Mouse (Mus musculus): ENCODE results near the gene Tal1. TPM values are rescaled to one million over a fixed set of nuclear protein-coding genes. Genes with fewer than 3 reads are reported as not detected.

Gene Tal1
- polyA plus RNA-seq, 1 experiment from 2014 or later, result 0.78 TPM

- H3K36me3 ChIP-seq, result no peaks in the 10 kb centered on the region
- 0 out of 2 replicates have a peak, but pooled peaks have one; percentile 19 for ATAC-seq
- 40% methylated on average over 3 of the region's 3 CpGs for WGBS
- H3K4me1 ChIP-seq (replicated peaks), result peaks cover 10% of the 10 kb centered on the region; the same call in 1 of the 2 replicates
- no peaks in the 10 kb centered on the region for H3K9me3 ChIP-seq
- no peak overlapping the region for H3K27ac ChIP-seq
- no peak overlapping the region for H3K4me3 ChIP-seq (replicated peaks)
- H3K27me3 ChIP-seq (replicated peaks), result no peaks in the 10 kb centered on the region
- H3K4me2 ChIP-seq (replicated peaks), result no peak overlapping the region
- no peak overlapping the region for H3K9ac ChIP-seq
These were observed 19.1 kb downstream of the Tal1 start for GRCm38 (mm10) chr4:115075204-115075915.

GRCm38 (mm10) chr4:115078892-115079820 lies 22.9 kb downstream of the Tal1 start:
- Histone ChIP-seq H3K4me3 (replicated peaks) (no peak overlapping the region), H3K4me2 (replicated peaks) (no peak overlapping the region), H3K36me3 (no peaks in the 10 kb centered on the region), H3K27me3 (replicated peaks) (no peaks in the 10 kb centered on the region), H3K4me1 (replicated peaks) (peaks cover 10% of the 10 kb centered on the region; the same call in 1 of the 2 replicates), H3K9me3 (no peaks in the 10 kb centered on the region), H3K27ac (no peak overlapping the region), H3K9ac (no peak overlapping the region)
- WGBS, result 38% methylated on average over 10 of the region's 10 CpGs
- peak; percentile 68 for ATAC-seq

GRCm38 (mm10) chr4:115079821-115080349 lies 23.7 kb downstream of the Tal1 start:
- no peak overlapping the region for H3K4me3 ChIP-seq (replicated peaks)
- ATAC-seq, result no peak
- WGBS, result 33% methylated on average over 5 of the region's 5 CpGs

GRCm38 (mm10) chr4:115083031-115083430 lies 26.8 kb downstream of the Tal1 start:
- Histone ChIP-seq H3K4me3 (replicated peaks) (no peak overlapping the region), H3K4me1 (replicated peaks) (peaks cover 10% of the 10 kb centered on the region; the same call in 1 of the 2 replicates), H3K9ac (no peak overlapping the region), H3K36me3 (no peaks in the 10 kb centered on the region), H3K27ac (no peak overlapping the region), H3K27me3 (replicated peaks) (no peaks in the 10 kb centered on the region), H3K9me3 (no peaks in the 10 kb centered on the region), H3K4me2 (replicated peaks) (no peak overlapping the region)
- WGBS, result 87% methylated on average over 3 of the region's 3 CpGs
- no peak for ATAC-seq

More at GRCm38 (mm10) chr4:115079821-115080349, 23.7 kb downstream of the Tal1 start:
- Histone ChIP-seq H3K4me1 (replicated peaks) (peaks cover 10% of the 10 kb centered on the region; the same call in 1 of the 2 replicates), H3K9ac (no peak overlapping the region), H3K9me3 (no peaks in the 10 kb centered on the region), H3K27ac (no peak overlapping the region), H3K4me2 (replicated peaks) (no peak overlapping the region), H3K27me3 (replicated peaks) (no peaks in the 10 kb centered on the region), H3K36me3 (no peaks in the 10 kb centered on the region)

- 0 out of 2 replicates have a peak, but pooled peaks cover 4% of the 10 kb centered on the region for H3K27me3 ChIP-seq (replicated peaks)
- H3K4me2 ChIP-seq (replicated peaks), result no peak overlapping the region
- no peaks in the 10 kb centered on the region for H3K9me3 ChIP-seq
- H3K4me3 ChIP-seq (replicated peaks), result no peak overlapping the region
- H3K9ac ChIP-seq, result no peak overlapping the region
- ATAC-seq, result no peak
- no peaks in the 10 kb centered on the region; the same call in 1 of the 2 replicates for H3K4me1 ChIP-seq (replicated peaks)
- no peak overlapping the region for H3K27ac ChIP-seq
- 20% methylated on average over 6 of the region's 6 CpGs for WGBS
- no peaks in the 10 kb centered on the region for H3K36me3 ChIP-seq
These were observed 29.4 kb downstream of the Tal1 start for GRCm38 (mm10) chr4:115085522-115086095.

- no peaks in the 10 kb centered on the region for H3K36me3 ChIP-seq
- ATAC-seq, result no peak
These were observed 30.0 kb downstream of the Tal1 start for GRCm38 (mm10) chr4:115086257-115086656.

GRCm38 (mm10) chr4:115086763-115087415 lies 30.7 kb downstream of the Tal1 start:
- no peak for ATAC-seq
- H3K9ac ChIP-seq, result no peak overlapping the region
- 0 out of 2 replicates have a peak, but pooled peaks cover 4% of the 10 kb centered on the region for H3K27me3 ChIP-seq (replicated peaks)
- H3K4me2 ChIP-seq (replicated peaks), result no peak overlapping the region
- peak overlapping the region; percentile 24; the same call in 1 of the 2 replicates for H3K27ac ChIP-seq
- WGBS, result 38% methylated on average over 3 of the region's 3 CpGs
- no peaks in the 10 kb centered on the region; the same call in 1 of the 2 replicates for H3K4me1 ChIP-seq (replicated peaks)
- H3K4me3 ChIP-seq (replicated peaks), result no peak overlapping the region
- no peaks in the 10 kb centered on the region for H3K36me3 ChIP-seq
- no peaks in the 10 kb centered on the region for H3K9me3 ChIP-seq

More at GRCm38 (mm10) chr4:115086257-115086656, 30.0 kb downstream of the Tal1 start:
- Histone ChIP-seq H3K4me1 (replicated peaks) (no peaks in the 10 kb centered on the region; the same call in 1 of the 2 replicates), H3K4me2 (replicated peaks) (peak overlapping the region; percentile 22), H3K27ac (peak overlapping the region; percentile 24; the same call in 1 of the 2 replicates), H3K27me3 (replicated peaks) (0 out of 2 replicates have a peak, but pooled peaks cover 4% of the 10 kb centered on the region), H3K9ac (no peak overlapping the region), H3K4me3 (replicated peaks) (no peak overlapping the region), H3K9me3 (no peaks in the 10 kb centered on the region)
- 60% methylated on average over 4 of the region's 4 CpGs for WGBS

- H3K4me2 ChIP-seq (replicated peaks), result peak within 1 kb of the TSS; percentile 48
- H3K36me3 ChIP-seq, result no peaks in the 10 kb centered on the region
- 0 out of 2 replicates have a peak, but pooled peaks cover 4% of the 10 kb centered on the region for H3K27me3 ChIP-seq (replicated peaks)
- peak; percentile 68 for ATAC-seq
- no peaks in the 10 kb centered on the region for H3K9me3 ChIP-seq
- H3K4me1 ChIP-seq (replicated peaks), result no peaks in the 10 kb centered on the region; the same call in 1 of the 2 replicates
- peak within 1 kb of the TSS; percentile 64 for H3K27ac ChIP-seq
- H3K4me3 ChIP-seq (replicated peaks), result peak within 1 kb of the TSS; percentile 32
- 17% methylated on average over 11 of the region's 11 CpGs for WGBS
- H3K9ac ChIP-seq, result peak within 1 kb of the TSS; percentile 39
These were observed 32.5 kb downstream of the Tal1 start, which contains the start of gene Pdzk1ip1 for GRCm38 (mm10) chr4:115088611-115089338. Gene Pdzk1ip1 (plus strand): TSS chr4:115088708.

GRCm38 (mm10) chr4:115090592-115090991 lies 34.4 kb downstream of the Tal1 start:
- ATAC-seq, result peak; percentile 78

GRCm38 (mm10) chr4:115091806-115092205 lies 35.6 kb downstream of the Tal1 start:
- H3K27ac ChIP-seq, result no peak overlapping the region
- H3K9me3 ChIP-seq, result no peaks in the 10 kb centered on the region
- peaks cover 12% of the 10 kb centered on the region; the same call in 1 of the 2 replicates for H3K4me1 ChIP-seq (replicated peaks)
- no peak overlapping the region for H3K4me3 ChIP-seq (replicated peaks)
- no peak overlapping the region for H3K4me2 ChIP-seq (replicated peaks)
- no peak for ATAC-seq
- no peaks in the 10 kb centered on the region for H3K36me3 ChIP-seq
- WGBS, result 77% methylated on average over 3 of the region's 3 CpGs
- peaks cover 14% of the 10 kb centered on the region; the same call in 1 of the 2 replicates for H3K27me3 ChIP-seq (replicated peaks)
- H3K9ac ChIP-seq, result no peak overlapping the region

More at GRCm38 (mm10) chr4:115090592-115090991, 34.4 kb downstream of the Tal1 start:
- Histone ChIP-seq H3K27ac (peak overlapping the region; percentile 54; the same call in 1 of the 2 replicates), H3K36me3 (no peaks in the 10 kb centered on the region), H3K4me3 (replicated peaks) (peak overlapping the region; percentile 9; the same call in 1 of the 2 replicates), H3K9me3 (no peaks in the 10 kb centered on the region), H3K4me2 (replicated peaks) (peak overlapping the region; percentile 48), H3K27me3 (replicated peaks) (peaks cover 11% of the 10 kb centered on the region; the same call in 1 of the 2 replicates), H3K9ac (no peak overlapping the region), H3K4me1 (replicated peaks) (peaks cover under 1% of the 10 kb centered on the region; the same call in 1 of the 2 replicates)
- 37% methylated on average over 2 of the region's 2 CpGs for WGBS
